Mouse (Mus musculus) splenic B cell, adult 2 months (primary cell): Measurements from ENCODE around the gene Mapk10.
"Not testable (repeated sequence)": the region's sequence is repeated elsewhere in the genome, so short reads cannot be mapped to it uniquely, and the experiment has no call there.

Source experiments
- DNase-seq: peaks from one replicate; pipeline ENCODE4 v3.0.0-alpha.2; 2011; ENCODE audit warnings: low read depth, low spot score
- H3K27me3 ChIP-seq: 2 replicates; pipeline ENCODE4 v1.6.1; 2012; ENCODE audit warnings: mild to moderate bottlenecking, low read length, moderate library complexity, mixed read lengths; ENCODE audit not compliant: control insufficient read depth, poor library complexity, insufficient read depth, severe bottlenecking
- H3K36me3 ChIP-seq: 2 replicates; pipeline ENCODE4 v1.6.1; 2012; ENCODE audit warnings: mild to moderate bottlenecking, low read length, moderate library complexity, mixed read lengths; ENCODE audit not compliant: control insufficient read depth, poor library complexity, insufficient read depth, severe bottlenecking

Mapk10 gene

GRCm38 (mm10) chr5:102993951-102994350 lies 217.2 kb downstream of the Mapk10 start:
- Histone ChIP-seq H3K27me3 (no peaks in the 10 kb centered on the region), H3K36me3 (no peaks in the 10 kb centered on the region)
- DNase-seq: no peak

GRCm38 (mm10) chr5:102991691-102992090 lies 219.4 kb downstream of the Mapk10 start:
- no peak for DNase-seq
- H3K27me3 ChIP-seq: no peaks in the 10 kb centered on the region
- no peaks in the 10 kb centered on the region for H3K36me3 ChIP-seq

GRCm38 (mm10) chr5:102978382-102978781 lies 232.8 kb downstream of the Mapk10 start:
- no peaks in the 10 kb centered on the region for H3K27me3 ChIP-seq
- no peaks in the 10 kb centered on the region for H3K36me3 ChIP-seq
- DNase-seq: no peak

GRCm38 (mm10) chr5:102977138-102977537 lies 234.0 kb downstream of the Mapk10 start:
- no peak for DNase-seq
- Histone ChIP-seq H3K27me3 (no peaks in the 10 kb centered on the region), H3K36me3 (no peaks in the 10 kb centered on the region)

GRCm38 (mm10) chr5:102976540-102976939 lies 234.6 kb downstream of the Mapk10 start:
- no peak for DNase-seq
- no peaks in the 10 kb centered on the region for H3K36me3 ChIP-seq
- no peaks in the 10 kb centered on the region for H3K27me3 ChIP-seq

- no peaks in the 10 kb centered on the region for H3K36me3 ChIP-seq
- H3K27me3 ChIP-seq: no peaks in the 10 kb centered on the region
- no peak for DNase-seq
Measured at GRCm38 (mm10) chr5:102974400-102974799, 236.7 kb downstream of the Mapk10 start.

GRCm38 (mm10) chr5:102964396-102964795 lies 246.7 kb downstream of the Mapk10 start:
- Histone ChIP-seq H3K27me3 (no peaks in the 10 kb centered on the region), H3K36me3 (no peaks in the 10 kb centered on the region)
- no peak for DNase-seq

GRCm38 (mm10) chr5:102953414-102953813 lies 257.7 kb downstream of the Mapk10 start:
- no peak for DNase-seq
- no peaks in the 10 kb centered on the region for H3K36me3 ChIP-seq
- H3K27me3 ChIP-seq: no peaks in the 10 kb centered on the region

- H3K27me3 ChIP-seq: no peaks in the 10 kb centered on the region
- no peak for DNase-seq
- H3K36me3 ChIP-seq: no peaks in the 10 kb centered on the region
Measured at GRCm38 (mm10) chr5:102952918-102953317, 258.2 kb downstream of the Mapk10 start.

GRCm38 (mm10) chr5:102947061-102947711 lies 263.9 kb downstream of the Mapk10 start:
- Histone ChIP-seq H3K27me3 (0 out of 2 replicates have a peak, but pooled peaks cover 2% of the 10 kb centered on the region), H3K36me3 (no peaks in the 10 kb centered on the region)
- DNase-seq: no peak

- DNase-seq: no peak
- no peaks in the 10 kb centered on the region for H3K36me3 ChIP-seq
- H3K27me3 ChIP-seq: 0 out of 2 replicates have a peak, but pooled peaks cover 2% of the 10 kb centered on the region
Measured at GRCm38 (mm10) chr5:102946625-102947024, 264.5 kb downstream of the Mapk10 start.

GRCm38 (mm10) chr5:102943864-102944630 lies 267.1 kb downstream of the Mapk10 start:
- H3K36me3 ChIP-seq, H3K27me3 ChIP-seq, DNase-seq: not testable (repeated sequence)

- DNase-seq: no peak
- Histone ChIP-seq H3K36me3 (no peaks in the 10 kb centered on the region), H3K27me3 (no peaks in the 10 kb centered on the region)
Measured at GRCm38 (mm10) chr5:102930161-102930560, 281.0 kb downstream of the Mapk10 start.

GRCm38 (mm10) chr5:102926786-102927185 lies 284.3 kb downstream of the Mapk10 start:
- DNase-seq: no peak
- no peaks in the 10 kb centered on the region for H3K27me3 ChIP-seq
- H3K36me3 ChIP-seq: no peaks in the 10 kb centered on the region

GRCm38 (mm10) chr5:102920199-102920598 lies 290.9 kb downstream of the Mapk10 start:
- DNase-seq: no peak
- H3K27me3 ChIP-seq: no peaks in the 10 kb centered on the region

More at GRCm38 (mm10) chr5:102920199-102920598, 290.9 kb downstream of the Mapk10 start:
- H3K36me3 ChIP-seq: no peaks in the 10 kb centered on the region
